Mouse (Mus musculus): ENCODE results near the gene Kxd1. TPM values are rescaled to one million over a fixed set of nuclear protein-coding genes. Genes with fewer than 3 reads are reported as not detected.

Kxd1 gene
- polyA plus RNA-seq, 1 experiment from 2014 or later, result 46.4 TPM

DNA sequence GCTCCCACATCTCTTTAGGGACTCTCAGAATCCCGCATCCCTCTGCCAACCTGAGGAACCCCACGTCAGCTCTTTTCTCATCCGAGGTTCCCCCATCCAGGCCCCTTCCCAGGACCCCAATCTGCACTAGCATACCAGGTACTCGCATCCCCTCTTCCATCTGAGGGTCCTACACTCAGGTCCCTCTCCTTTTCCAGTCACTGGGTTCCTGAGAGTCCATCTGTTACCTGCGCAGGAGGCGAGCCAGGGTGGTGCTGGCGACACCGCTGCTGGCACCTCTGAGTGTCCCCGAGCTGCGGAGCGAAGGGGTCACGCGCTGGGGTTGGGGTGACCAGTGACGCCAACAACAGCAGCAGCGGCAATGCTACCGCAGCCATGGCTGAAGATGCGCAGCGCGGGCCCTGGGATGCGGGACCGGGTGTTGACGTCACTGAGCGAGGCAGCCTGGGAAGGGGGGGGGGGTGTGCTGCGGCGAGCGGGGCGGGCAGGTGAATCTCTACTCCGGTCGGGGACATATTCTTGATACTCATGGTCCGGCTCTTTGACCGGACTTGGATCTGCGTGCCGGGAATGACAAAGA lies 40.7 kb downstream of the Kxd1 start, which contains the start of gene Tmem59l:
Tmem59l (minus strand) TSS at position 418 of the 580 bp plus-strand sequence.
- Histone ChIP-seq H3K9me3 (no peaks in the 10 kb centered on the region), H3K27ac (peak within 1 kb of the TSS; percentile 58; the same call in 1 of the 2 replicates), H3K27me3 (replicated peaks) (peaks cover 77% of the 10 kb centered on the region), H3K4me1 (peaks cover 42% of the 10 kb centered on the region), H3K4me3 (peak within 1 kb of the TSS; percentile 77), H3K36me3 (replicated peaks) (0 out of 2 replicates have a peak, but pooled peaks cover 4% of the 10 kb centered on the region), H3K4me2 (peak within 1 kb of the TSS; percentile 84), H3K9ac (peak within 1 kb of the TSS; percentile 95)
- ATAC-seq (replicated peaks), result peak; percentile 83
- WGBS, result 5% methylated on average over 33 of the region's 33 CpGs

DNA sequence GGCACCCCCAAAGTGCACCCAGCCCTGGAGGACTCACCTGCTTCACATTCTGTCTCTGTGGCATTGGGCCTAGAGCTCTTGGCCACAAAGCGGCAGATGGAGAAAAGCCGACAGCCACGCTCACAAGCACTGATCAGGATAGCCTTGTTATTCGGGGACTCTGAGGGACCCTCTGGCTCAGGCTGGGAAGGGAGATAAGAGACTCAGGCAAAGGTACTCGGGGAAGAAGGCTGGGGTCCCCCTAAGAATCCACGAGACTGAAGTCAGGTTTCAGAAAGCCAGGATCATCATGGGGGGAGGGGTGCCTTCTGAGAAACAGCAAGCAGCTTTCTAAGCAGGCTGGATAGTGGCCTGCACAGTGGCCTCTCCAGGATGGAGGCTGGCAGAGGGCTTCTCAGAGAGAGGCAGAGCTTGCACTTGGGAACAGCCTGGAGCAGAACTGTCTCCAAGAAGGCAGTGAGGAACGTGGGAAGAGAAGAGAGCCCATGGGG lies 41.5 kb downstream of the Kxd1 start:
- Histone ChIP-seq H3K9me3 (no peaks in the 10 kb centered on the region), H3K27ac (no peak overlapping the region), H3K4me1 (peaks cover 41% of the 10 kb centered on the region), H3K27me3 (replicated peaks) (peaks cover 70% of the 10 kb centered on the region), H3K4me3 (peak overlapping the region; percentile 77), H3K9ac (peak overlapping the region; percentile 95; the same call in 1 of the 2 replicates), H3K36me3 (replicated peaks) (0 out of 2 replicates have a peak, but pooled peaks cover 4% of the 10 kb centered on the region), H3K4me2 (peak overlapping the region; percentile 84)
- WGBS, result 48% methylated on average over 7 of the region's 7 CpGs
- no peak for ATAC-seq (replicated peaks)

DNA sequence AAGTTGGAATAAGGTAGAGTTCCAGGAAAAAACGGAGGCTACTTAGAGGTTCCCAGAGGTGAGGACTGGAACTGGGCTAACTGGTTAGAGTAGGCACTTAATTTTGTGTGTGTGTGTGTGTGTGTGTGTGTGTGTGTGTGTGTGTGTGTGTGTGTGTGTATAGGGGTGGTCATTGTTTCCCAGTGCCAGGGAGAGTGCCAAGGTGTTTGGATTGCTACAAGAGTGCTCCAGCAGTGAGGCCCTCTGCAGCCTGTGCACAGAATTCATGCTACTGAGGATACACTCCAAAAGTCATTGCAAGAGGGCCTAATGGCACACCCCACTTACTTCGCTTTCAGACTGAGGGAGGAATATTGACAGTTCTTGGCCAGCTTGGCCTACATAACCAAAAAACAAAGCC lies 44.8 kb downstream of the Kxd1 start:
- 66% methylated on average over 2 of the region's 2 CpGs for WGBS
- Histone ChIP-seq H3K27me3 (replicated peaks) (peaks cover 51% of the 10 kb centered on the region), H3K36me3 (replicated peaks) (0 out of 2 replicates have a peak, but pooled peaks cover 4% of the 10 kb centered on the region), H3K9ac (no peak overlapping the region), H3K27ac (no peak overlapping the region), H3K4me1 (peaks cover 14% of the 10 kb centered on the region), H3K4me3 (no peak overlapping the region), H3K9me3 (no peaks in the 10 kb centered on the region), H3K4me2 (no peak overlapping the region)
- no peak for ATAC-seq (replicated peaks)

DNA sequence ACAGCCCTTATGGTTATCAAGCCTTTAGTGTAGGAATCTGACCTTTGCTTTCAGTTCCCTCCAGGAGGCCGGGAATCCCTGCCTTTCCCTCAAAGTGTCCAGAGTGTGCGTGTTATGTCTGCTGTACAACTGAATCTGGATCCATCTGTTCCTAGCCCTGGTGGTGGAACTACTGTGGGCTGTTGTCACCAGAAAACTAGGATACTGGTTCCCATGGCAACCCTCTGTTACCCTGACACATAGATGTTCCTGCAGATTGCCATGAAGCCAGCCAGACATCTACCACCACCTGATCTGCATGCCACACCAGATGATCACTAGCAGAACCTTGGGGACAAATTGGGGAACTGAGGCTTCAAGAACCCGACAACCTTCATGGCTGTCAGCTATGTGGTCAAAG lies 45.8 kb downstream of the Kxd1 start:
- H3K4me2 ChIP-seq, result no peak overlapping the region
- 0 out of 2 replicates have a peak, but pooled peaks cover 4% of the 10 kb centered on the region for H3K36me3 ChIP-seq (replicated peaks)
- 80% methylated on average over 3 of the region's 3 CpGs for WGBS
- H3K27me3 ChIP-seq (replicated peaks), result peaks cover 49% of the 10 kb centered on the region
- H3K27ac ChIP-seq, result no peak overlapping the region
- no peak for ATAC-seq (replicated peaks)
- H3K4me1 ChIP-seq, result peaks cover 19% of the 10 kb centered on the region
- no peak overlapping the region for H3K4me3 ChIP-seq
- no peaks in the 10 kb centered on the region for H3K9me3 ChIP-seq
- H3K9ac ChIP-seq, result no peak overlapping the region

DNA sequence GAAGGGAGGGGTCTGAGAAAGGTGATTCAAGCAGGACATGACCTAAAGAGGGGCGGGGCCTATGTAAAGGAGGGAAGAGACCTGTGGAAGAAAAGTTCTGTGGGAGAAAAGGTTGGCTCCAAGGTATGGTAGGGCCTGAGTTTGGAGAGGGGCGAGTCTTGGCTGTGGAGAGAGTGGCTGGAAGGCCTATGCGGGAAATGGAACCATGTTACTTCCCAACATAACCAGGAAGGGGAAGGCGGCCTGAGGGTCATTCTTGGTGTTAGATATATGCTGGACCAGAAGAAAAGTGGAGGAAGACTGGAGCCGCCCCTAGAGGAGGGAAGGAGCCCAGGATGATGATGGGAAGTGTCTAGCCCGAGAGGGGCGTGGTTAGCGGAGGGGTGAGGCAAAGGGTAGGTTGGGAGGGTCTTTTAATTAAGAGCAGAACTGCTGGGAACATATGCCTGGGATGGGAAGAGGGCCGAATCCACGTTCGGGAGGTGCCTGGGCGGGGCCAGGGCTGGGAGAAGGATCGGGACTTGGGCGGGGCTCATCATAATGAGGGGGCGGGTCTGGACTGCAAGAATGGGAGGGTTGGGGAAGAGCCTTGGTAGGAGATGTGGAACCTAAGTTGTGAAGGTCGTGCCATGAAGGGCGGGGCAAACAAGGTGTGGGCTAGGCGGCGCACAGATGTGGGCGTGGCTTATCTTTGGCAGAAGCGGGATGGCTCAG lies 50.3 kb downstream of the Kxd1 start:
- no peak overlapping the region for H3K27ac ChIP-seq
- peaks cover 26% of the 10 kb centered on the region for H3K4me1 ChIP-seq
- no peaks in the 10 kb centered on the region for H3K9me3 ChIP-seq
- peak; percentile 35 for ATAC-seq (replicated peaks)
- H3K27me3 ChIP-seq (replicated peaks), result peaks cover 19% of the 10 kb centered on the region
- peak overlapping the region; percentile 88 for H3K9ac ChIP-seq
- no peaks in the 10 kb centered on the region for H3K36me3 ChIP-seq (replicated peaks)
- peak overlapping the region; percentile 81 for H3K4me2 ChIP-seq
- WGBS, result 3% methylated on average over 21 of the region's 21 CpGs
- peak overlapping the region; percentile 79 for H3K4me3 ChIP-seq

DNA sequence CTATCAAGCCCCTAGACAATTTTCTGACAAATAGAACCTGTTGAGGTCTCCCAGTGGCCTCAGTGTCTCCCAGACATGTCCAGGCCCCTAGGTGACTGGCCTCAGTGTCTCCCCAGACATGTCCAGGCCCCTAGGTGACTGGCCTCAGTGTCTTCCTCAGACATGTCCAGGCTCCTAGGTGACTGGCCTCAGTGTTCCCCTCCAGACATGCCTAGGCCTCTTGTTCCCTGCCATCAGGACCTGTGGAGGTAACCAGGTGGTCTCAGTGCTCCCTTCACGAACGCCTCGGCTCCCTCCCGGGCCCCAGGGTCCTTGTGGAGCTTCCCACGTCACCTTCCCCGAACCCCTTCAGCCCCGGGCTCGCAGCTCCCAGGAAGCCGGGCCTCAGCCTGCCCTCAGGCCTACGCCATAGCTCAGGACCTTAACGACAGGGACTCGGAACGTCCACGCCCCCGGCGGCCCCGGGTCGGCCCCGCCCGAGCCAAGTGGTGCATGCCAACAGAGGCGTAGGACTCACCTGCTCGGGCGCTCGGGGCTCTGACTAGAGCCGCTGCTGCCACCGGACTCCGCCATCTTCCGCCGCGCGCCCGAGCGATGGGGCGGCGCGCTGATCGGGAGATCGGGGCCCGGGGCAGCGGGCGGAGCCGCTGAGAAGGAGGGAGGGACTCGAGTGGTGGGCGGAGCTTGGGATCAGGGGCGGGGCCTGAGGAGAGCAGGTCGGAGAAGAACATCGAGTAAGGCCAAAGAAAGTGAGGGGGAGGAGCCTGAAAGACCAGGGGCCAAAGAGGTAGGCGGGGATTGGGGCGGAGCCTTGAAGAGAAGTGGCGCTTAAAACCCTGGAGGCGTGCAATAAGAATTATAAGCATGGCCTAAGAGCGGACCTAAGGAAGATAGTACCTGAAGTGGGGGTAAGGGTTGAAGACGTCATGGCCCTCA lies 51.2 kb downstream of the Kxd1 start, which contains the start of gene Klhl26:
Klhl26 (minus strand) TSS at position 636 of the 936 bp plus-strand sequence.
- H3K27ac ChIP-seq, result peak within 1 kb of the TSS; percentile 69

DNA sequence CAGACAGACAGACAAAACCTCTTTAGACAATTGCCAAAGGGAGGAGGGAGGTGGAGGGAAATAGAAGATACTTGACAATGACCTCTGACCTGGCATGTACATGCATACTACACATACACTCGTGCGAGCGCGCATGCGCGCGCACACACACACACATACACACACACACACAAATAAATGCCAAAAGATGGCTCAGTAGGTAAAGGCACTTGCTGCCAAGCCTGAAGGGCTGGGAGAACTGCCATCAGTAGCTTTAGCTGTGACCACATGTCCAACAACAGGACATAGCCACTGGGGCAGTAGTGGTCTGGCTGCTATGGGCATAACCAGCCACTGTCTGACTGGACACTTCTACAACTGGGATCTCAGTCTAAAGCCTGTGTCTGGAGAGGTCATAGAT lies 55.9 kb downstream of the Kxd1 start:
- Histone ChIP-seq H3K4me1 (peaks cover 23% of the 10 kb centered on the region), H3K4me3 (no peak overlapping the region), H3K36me3 (replicated peaks) (no peaks in the 10 kb centered on the region), H3K9ac (no peak overlapping the region), H3K27me3 (replicated peaks) (no peaks in the 10 kb centered on the region), H3K27ac (no peak overlapping the region), H3K9me3 (no peaks in the 10 kb centered on the region), H3K4me2 (no peak overlapping the region)
- WGBS, result 97% methylated on average over 7 of the region's 7 CpGs
- no peak for ATAC-seq (replicated peaks)

More for the DNA sequence above, 51.2 kb downstream of the Kxd1 start, which contains the start of gene Klhl26:
- Histone ChIP-seq H3K4me3 (peak within 1 kb of the TSS; percentile 79), H3K9me3 (no peaks in the 10 kb centered on the region), H3K9ac (peak within 1 kb of the TSS; percentile 88), H3K4me1 (peaks cover 26% of the 10 kb centered on the region), H3K4me2 (peak within 1 kb of the TSS; percentile 81), H3K36me3 (replicated peaks) (no peaks in the 10 kb centered on the region), H3K27me3 (replicated peaks) (peaks cover 16% of the 10 kb centered on the region)
- peak; percentile 90 for ATAC-seq (replicated peaks)
- under 1% methylated on average over 53 of the region's 53 CpGs for WGBS

DNA sequence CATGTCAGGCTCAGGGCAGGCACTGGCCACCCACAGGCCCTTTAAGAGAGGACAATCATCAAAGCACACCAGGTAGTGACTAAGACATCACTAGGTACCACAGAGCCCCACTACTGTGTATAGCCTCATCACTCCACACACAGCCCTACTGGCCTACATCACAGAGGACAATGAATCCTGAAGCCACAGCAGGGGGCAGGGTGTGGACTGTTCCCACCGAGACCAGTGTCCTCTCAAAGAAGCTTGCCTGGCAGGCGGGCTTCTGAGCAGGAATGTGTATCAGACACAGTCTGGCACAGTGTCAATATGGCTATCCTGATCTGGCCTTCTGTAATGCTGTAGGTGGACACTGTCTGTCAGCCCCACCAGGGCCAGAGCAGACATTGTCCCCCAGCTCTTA lies 57.8 kb downstream of the Kxd1 start:
- no peak overlapping the region for H3K27ac ChIP-seq
- no peaks in the 10 kb centered on the region for H3K27me3 ChIP-seq (replicated peaks)
- ATAC-seq (replicated peaks), result no peak
- WGBS, result 61% methylated on average over 2 of the region's 2 CpGs
- no peak overlapping the region for H3K9ac ChIP-seq
- peaks cover 8% of the 10 kb centered on the region; the same call in 1 of the 2 replicates for H3K4me1 ChIP-seq
- H3K36me3 ChIP-seq (replicated peaks), result no peaks in the 10 kb centered on the region
- no peak overlapping the region for H3K4me3 ChIP-seq
- H3K4me2 ChIP-seq, result no peak overlapping the region
- no peaks in the 10 kb centered on the region for H3K9me3 ChIP-seq

DNA sequence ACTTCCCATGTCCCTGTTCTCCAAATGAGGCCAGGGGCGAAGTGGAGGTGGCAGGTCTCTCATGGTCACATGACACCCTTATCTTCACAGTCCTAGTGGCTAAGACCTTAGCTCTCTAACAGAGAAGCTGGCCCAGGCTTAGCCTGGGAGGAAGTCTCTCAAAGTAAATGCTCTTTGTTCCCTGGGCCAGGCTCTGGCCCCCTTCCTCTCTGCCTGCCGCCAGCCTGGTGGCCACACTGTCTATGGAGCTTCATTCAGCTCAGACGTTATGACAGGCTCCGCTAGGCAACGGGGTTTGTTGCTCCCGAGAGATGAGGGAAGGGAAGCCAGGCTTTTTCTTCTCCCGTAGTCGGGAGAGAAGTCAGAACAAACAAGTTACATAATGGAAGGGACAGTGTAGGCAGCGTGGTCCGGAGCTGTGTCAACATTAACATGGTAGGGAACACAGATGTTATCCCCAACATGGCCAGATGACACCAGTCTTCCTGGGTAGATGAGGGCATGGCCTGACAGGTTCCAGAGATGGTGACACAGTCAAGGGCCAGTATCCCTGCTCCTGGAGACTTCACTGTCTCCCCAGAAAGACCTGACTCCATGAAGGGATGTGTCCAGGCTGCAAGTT lies 58.4 kb downstream of the Kxd1 start:
- 47% methylated on average over 10 of the region's 10 CpGs for WGBS
- H3K27ac ChIP-seq, result no peak overlapping the region
- ATAC-seq (replicated peaks), result 0 out of 2 replicates have a peak, but pooled peaks have one; percentile 35
- H3K27me3 ChIP-seq (replicated peaks), result no peaks in the 10 kb centered on the region
- no peaks in the 10 kb centered on the region for H3K36me3 ChIP-seq (replicated peaks)
- no peak overlapping the region for H3K9ac ChIP-seq
- H3K4me3 ChIP-seq, result no peak overlapping the region
- no peak overlapping the region for H3K4me2 ChIP-seq
- H3K9me3 ChIP-seq, result no peaks in the 10 kb centered on the region
- H3K4me1 ChIP-seq, result peaks cover 7% of the 10 kb centered on the region; the same call in 1 of the 2 replicates

DNA sequence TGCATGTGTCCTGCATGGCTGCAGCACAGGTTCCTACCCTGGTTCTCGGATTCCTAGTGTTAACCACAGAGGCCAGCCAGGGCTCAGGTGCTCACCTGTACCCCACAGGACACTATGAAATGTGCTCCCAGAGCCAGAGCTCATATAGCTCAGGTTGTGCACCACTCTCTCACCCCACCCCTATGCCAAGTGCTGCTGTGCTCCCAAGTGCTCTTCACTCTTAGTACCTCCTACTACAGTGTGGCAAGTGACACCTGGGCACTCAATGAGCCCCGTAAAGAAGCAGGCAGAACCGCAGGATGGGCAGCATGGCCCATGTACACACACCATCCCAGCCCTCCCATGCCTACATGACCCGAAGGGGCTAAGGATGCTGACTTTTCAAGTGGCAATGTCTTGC lies 59.0 kb downstream of the Kxd1 start:
- Histone ChIP-seq H3K4me2 (no peak overlapping the region), H3K27ac (no peak overlapping the region), H3K9me3 (no peaks in the 10 kb centered on the region), H3K4me1 (peaks cover 8% of the 10 kb centered on the region), H3K4me3 (no peak overlapping the region), H3K27me3 (replicated peaks) (no peaks in the 10 kb centered on the region), H3K36me3 (replicated peaks) (no peaks in the 10 kb centered on the region), H3K9ac (no peak overlapping the region)
- 93% methylated on average over 4 of the region's 4 CpGs for WGBS
- no peak for ATAC-seq (replicated peaks)

DNA sequence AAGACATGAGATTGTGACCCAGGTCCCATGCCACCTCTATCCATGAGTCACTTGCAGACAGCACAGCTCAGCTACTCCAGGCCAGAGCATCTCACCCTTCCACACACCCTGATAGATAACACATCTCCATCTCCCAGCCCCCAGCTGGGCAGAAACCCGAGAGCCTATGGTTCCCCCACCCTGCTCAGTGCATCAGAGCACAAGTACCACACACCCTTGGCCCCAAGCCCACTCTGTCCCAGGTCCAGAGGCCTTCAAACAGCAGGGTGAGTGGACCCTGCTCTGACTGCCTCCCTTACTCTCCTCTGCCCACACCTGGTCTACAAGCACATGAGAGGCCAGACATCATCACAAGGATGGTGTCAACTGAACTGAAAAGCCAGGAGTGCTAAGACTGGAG lies 59.8 kb downstream of the Kxd1 start:
- Histone ChIP-seq H3K27me3 (replicated peaks) (no peaks in the 10 kb centered on the region), H3K4me3 (no peak overlapping the region), H3K9me3 (no peaks in the 10 kb centered on the region), H3K36me3 (replicated peaks) (no peaks in the 10 kb centered on the region), H3K9ac (no peak overlapping the region), H3K4me1 (peaks cover 14% of the 10 kb centered on the region), H3K4me2 (no peak overlapping the region), H3K27ac (no peak overlapping the region)
- ATAC-seq (replicated peaks), result no peak
- WGBS, result 81% methylated on average over 1 of the region's 1 CpGs

Measured in midbrain, embryonic 15.5 days (tissue).